23 mouse cellular contexts compared by ENCODE assay signal in genomic region chr11:68177415-68177814, GRCm38 (mm10).
DNase-seq lines count a peak whose midpoint lies in the region; ATAC-seq lines count a peak whose summit lies in the region.
"Had no signal": no experiment of that assay in that cellular context is flagged by ENCODE, and none has a peak within 500 bp of the region (broad histone marks: within the 10 kb centered on the region; RNA-seq: fewer than 3 reads in every experiment).

No protein-coding gene starts in this region.

- ATAC-seq in midbrain, embryonic 14.5 days (ENCODE audit: low FRiP score, low TSS enrichment) = no peak
- ATAC-seq in stomach, embryonic 14.5 days (ENCODE audit: insufficient number of reproducible peaks, insufficient read depth, low FRiP score, low read depth) = no peak
- no peak for ATAC-seq in forebrain, embryonic 16.5 days
- ATAC-seq: forebrain, embryonic 14.5 days; hindbrain, postnatal 0 days; inflammation-experienced regulatory T-cells, adult 6 months; Patski had no signal

- 84% methylated on average over 7 of the region's 7 CpGs for WGBS in midbrain, embryonic 10.5 days
- 71% methylated on average over 7 of the region's 7 CpGs for WGBS in midbrain, embryonic 14.5 days
- WGBS in embryonic facial prominence, embryonic 10.5 days = 86% methylated on average over 7 of the region's 7 CpGs
- WGBS in stomach, embryonic 14.5 days = 84% methylated on average over 7 of the region's 7 CpGs
- WGBS in forebrain, embryonic 16.5 days = 74% methylated on average over 7 of the region's 7 CpGs

- no peaks in the 10 kb centered on the region for H3K27me3 ChIP-seq in midbrain, embryonic 10.5 days (ENCODE audit: low read depth, poor library complexity, severe bottlenecking)
- H3K27me3 ChIP-seq in midbrain, embryonic 14.5 days (ENCODE audit: control insufficient read depth, insufficient read depth, low read length) = no peaks in the 10 kb centered on the region
- 0 out of 2 replicates have a peak, but pooled peaks cover 2% of the 10 kb centered on the region for H3K27me3 ChIP-seq in embryonic facial prominence, embryonic 10.5 days (replicated peaks; ENCODE audit: low read depth, poor library complexity, severe bottlenecking)
- no peaks in the 10 kb centered on the region for H3K27me3 ChIP-seq in stomach, embryonic 14.5 days (ENCODE audit: control insufficient read depth, insufficient read depth, low read length)
- H3K27me3 ChIP-seq in forebrain, embryonic 16.5 days (replicated peaks; ENCODE audit: control insufficient read depth, insufficient read depth, low read length) = no peaks in the 10 kb centered on the region
- H3K27me3 ChIP-seq: Patski had no signal

- no peak overlapping the region for H3K4me3 ChIP-seq in midbrain, embryonic 10.5 days
- H3K4me3 ChIP-seq in midbrain, embryonic 14.5 days (replicated peaks; ENCODE audit: low read depth, low read length) = no peak overlapping the region
- H3K4me3 ChIP-seq in embryonic facial prominence, embryonic 10.5 days = no peak overlapping the region
- H3K4me3 ChIP-seq in stomach, embryonic 14.5 days (ENCODE audit: low read depth, low read length) = no peak overlapping the region
- H3K4me3 ChIP-seq in forebrain, embryonic 16.5 days (replicated peaks; ENCODE audit: low read length) = no peak overlapping the region

- no peak for DNase-seq in midbrain, embryonic 10.5 days (ENCODE audit: low spot score)
- DNase-seq in midbrain, embryonic 14.5 days = no peak
- no peak for DNase-seq in embryonic facial prominence, embryonic 10.5 days (ENCODE audit: low spot score)
- DNase-seq in layer of hippocampus, adult 8-10 months (ENCODE audit: low spot score in 2 of 2) = no peak
- DNase-seq in gastrocnemius, postnatal 36 days = no peak
- DNase-seq: adrenal gland, adult 2 months; adrenal gland, postnatal 14 days; cerebellum, adult 11 months; cerebellum, adult 2 months; cerebellum, adult 9-11 months; cerebellum, postnatal 36 days; embryo, embryonic 11 days; gastrocnemius, postnatal 10 days; heart, adult 11 months; kidney, adult 11 months had no signal

- no peaks in the 10 kb centered on the region for H3K9me3 ChIP-seq in midbrain, embryonic 10.5 days (replicated peaks)
- H3K9me3 ChIP-seq in midbrain, embryonic 14.5 days (ENCODE audit: control insufficient read depth, low read length) = no peaks in the 10 kb centered on the region
- no peaks in the 10 kb centered on the region for H3K9me3 ChIP-seq in embryonic facial prominence, embryonic 10.5 days
- no peaks in the 10 kb centered on the region for H3K9me3 ChIP-seq in stomach, embryonic 14.5 days (ENCODE audit: control insufficient read depth, low read depth, low read length)
- H3K9me3 ChIP-seq in forebrain, embryonic 16.5 days (ENCODE audit: control insufficient read depth, low read length) = no peaks in the 10 kb centered on the region

- H3K36me3 ChIP-seq in midbrain, embryonic 10.5 days = no peaks in the 10 kb centered on the region
- H3K36me3 ChIP-seq in midbrain, embryonic 14.5 days (ENCODE audit: control insufficient read depth, insufficient read depth, low read length) = no peaks in the 10 kb centered on the region
- H3K36me3 ChIP-seq in embryonic facial prominence, embryonic 10.5 days (replicated peaks) = no peaks in the 10 kb centered on the region
- no peaks in the 10 kb centered on the region for H3K36me3 ChIP-seq in stomach, embryonic 14.5 days (ENCODE audit: control insufficient read depth, insufficient read depth, low read length)
- H3K36me3 ChIP-seq in forebrain, embryonic 16.5 days (ENCODE audit: control insufficient read depth, insufficient read depth) = no peaks in the 10 kb centered on the region

- intact Hi-C loops in gastrocnemius, postnatal 36 days (cut with DNase I) = no loop called here

- H3K4me1 ChIP-seq in midbrain, embryonic 10.5 days = peaks cover 28% of the 10 kb centered on the region
- no peaks in the 10 kb centered on the region for H3K4me1 ChIP-seq in midbrain, embryonic 14.5 days (ENCODE audit: control insufficient read depth, insufficient read depth, low read length)
- peaks cover 23% of the 10 kb centered on the region for H3K4me1 ChIP-seq in embryonic facial prominence, embryonic 10.5 days
- peaks cover 9% of the 10 kb centered on the region; the same call in 1 of the 2 replicates for H3K4me1 ChIP-seq in stomach, embryonic 14.5 days (ENCODE audit: control insufficient read depth, insufficient read depth, low read length)
- no peaks in the 10 kb centered on the region for H3K4me1 ChIP-seq in forebrain, embryonic 16.5 days (replicated peaks; ENCODE audit: control insufficient read depth, insufficient read depth, low read length)

- H3K27ac ChIP-seq in midbrain, embryonic 10.5 days (replicated peaks) = peak overlapping the region; percentile 53
- H3K27ac ChIP-seq in midbrain, embryonic 14.5 days (replicated peaks; ENCODE audit: low read depth, low read length) = no peak overlapping the region
- H3K27ac ChIP-seq in embryonic facial prominence, embryonic 10.5 days (replicated peaks) = peak overlapping the region; percentile 16
- peak overlapping the region; percentile 3; the same call in 1 of the 2 replicates for H3K27ac ChIP-seq in stomach, embryonic 14.5 days (ENCODE audit: low read length)
- no peak overlapping the region for H3K27ac ChIP-seq in forebrain, embryonic 16.5 days (ENCODE audit: low read length)
- H3K27ac ChIP-seq: hindbrain, embryonic 14.5 days; hindbrain, postnatal 0 days had no signal

- H3K4me2 ChIP-seq in midbrain, embryonic 14.5 days (ENCODE audit: low read length) = no peak overlapping the region
- H3K4me2 ChIP-seq in stomach, embryonic 14.5 days (replicated peaks; ENCODE audit: low read depth, low read length) = no peak overlapping the region
- H3K4me2 ChIP-seq in forebrain, embryonic 16.5 days (ENCODE audit: low read length) = no peak overlapping the region
- H3K4me2 ChIP-seq: heart, embryonic 11.5 days; hindbrain, embryonic 14.5 days had no signal

- no peak overlapping the region for H3K9ac ChIP-seq in midbrain, embryonic 14.5 days (replicated peaks; ENCODE audit: low read length)
- H3K9ac ChIP-seq in stomach, embryonic 14.5 days (replicated peaks; ENCODE audit: low read depth, low read length) = no peak overlapping the region
- H3K9ac ChIP-seq in forebrain, embryonic 16.5 days (replicated peaks; ENCODE audit: low read depth, low read length) = no peak overlapping the region
- H3K9ac ChIP-seq: hindbrain, embryonic 14.5 days had no signal

Comparison
In these comparisons a context has a peak if more than half of its experiments do, and no peak if none do; other contexts are left out.
1. H3K27ac ChIP-seq: peak in midbrain, embryonic 10.5 days (single experiment), embryonic facial prominence, embryonic 10.5 days (single experiment) and stomach, embryonic 14.5 days (single experiment); none in midbrain, embryonic 14.5 days (single experiment) and forebrain, embryonic 16.5 days (single experiment).